Mouse (Mus musculus) thymus, adult 2 months (tissue): ENCODE data around the gene Ddx39. TPM values are rescaled to one million over a fixed set of nuclear protein-coding genes. Genes with fewer than 3 reads are reported as not detected.

ENCODE experiments used
- DNase-seq: peaks from one replicate; pipeline ENCODE4 v3.0.0; 2021
- H3K27ac ChIP-seq: fragments of 200-500 bp; 2 replicates; pipeline ENCODE4 v1.5.1; 2012; ENCODE audit warnings: low read length, control low read depth; ENCODE audit not compliant: control insufficient read depth, insufficient read depth
- H3K27me3 ChIP-seq: fragments of 200-500 bp; 2 replicates; pipeline ENCODE4 v1.6.1; 2012; ENCODE audit warnings: mild to moderate bottlenecking, low read length, moderate library complexity, mixed read lengths; ENCODE audit not compliant: control insufficient read depth, insufficient read depth
- H3K36me3 ChIP-seq: fragments of 200-500 bp; 2 replicates; pipeline ENCODE4 v1.6.1; 2012; ENCODE audit warnings: mild to moderate bottlenecking, low read length, moderate library complexity; ENCODE audit not compliant: control insufficient read depth, insufficient read depth
- H3K4me1 ChIP-seq: fragments of 200-500 bp; replicated peaks from 2 replicates; pipeline ENCODE4 v1.6.1; 2012; ENCODE audit warnings: low read length; ENCODE audit not compliant: control insufficient read depth, insufficient read depth
- H3K4me3 ChIP-seq: fragments of 200-500 bp; 2 replicates; pipeline ENCODE4 v1.5.1; 2012; ENCODE audit warnings: mild to moderate bottlenecking, low read length, control low read depth, moderate library complexity; ENCODE audit not compliant: control insufficient read depth, insufficient read depth
- CTCF ChIP-seq: fragments of 200-500 bp; IDR thresholded peaks from 2 replicates; pipeline ENCODE4 v1.5.1; 2012; ENCODE audit warnings: mild to moderate bottlenecking, control low read depth, low read length, moderate library complexity, borderline replicate concordance; ENCODE audit not compliant: control insufficient read depth, poor library complexity, insufficient read depth; ENCODE audit errors: extremely low read depth
- POLR2A ChIP-seq: fragments of 200-500 bp; IDR thresholded peaks from 2 replicates; pipeline ENCODE4 v1.6.1; 2012; ENCODE audit warnings: mild to moderate bottlenecking, low read length, control low read depth, moderate library complexity; ENCODE audit not compliant: control insufficient read depth, poor library complexity, insufficient read depth; ENCODE audit errors: extremely low read depth
- WGBS: fragments of 180-500 bp; shearing (Covaris S2); methylation state at CpG from one replicate; pipeline ENCODE4 v1.1.7; 2018; 5-methylcytosine and 5-hydroxymethylcytosine counted together
- polyA plus RNA-seq: library from polyadenylated mRNA; depleted of rRNA; stranded (reverse); fragments of >200 nt; gene quantifications from 2 replicates; pipeline ENCODE4 v1.2.3, GENCODE M21; 2012

Ddx39 gene
- polyA plus RNA-seq, 1 experiment = 157 TPM

DNA sequence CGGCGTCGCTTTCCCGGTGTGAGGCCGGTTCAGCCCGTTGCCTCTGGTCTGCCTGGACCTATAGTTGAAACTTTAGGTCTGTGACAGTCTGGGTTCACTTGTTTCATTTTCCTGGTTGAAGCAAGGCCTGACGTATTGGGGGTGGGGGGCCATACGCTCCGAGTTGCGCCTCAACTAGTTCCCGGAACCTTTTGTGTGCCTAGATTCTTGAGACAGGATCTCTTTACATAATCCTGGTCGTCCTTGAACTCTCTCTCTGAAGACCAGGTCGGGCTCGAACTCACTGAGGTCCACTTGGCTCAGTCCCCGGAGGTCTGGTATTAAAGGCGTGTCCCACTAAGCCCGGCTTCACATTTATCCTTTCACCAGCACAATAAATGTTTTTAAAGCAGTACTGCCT is 794 bp downstream of the Ddx39 start:
- H3K36me3 ChIP-seq = peaks cover 15% of the 10 kb centered on the region
- WGBS = under 1% methylated on average over 17 of the region's 17 CpGs
- TF ChIP-seq POLR2A (no peak), CTCF (no peak; the same call in 1 of the 2 replicates)
- no peak for DNase-seq
- H3K27ac ChIP-seq = no peak overlapping the region
- peaks cover 2% of the 10 kb centered on the region; the same call in 1 of the 2 replicates for H3K4me1 ChIP-seq
- H3K4me3 ChIP-seq = peak overlapping the region; percentile 70
- H3K27me3 ChIP-seq = no peaks in the 10 kb centered on the region

DNA sequence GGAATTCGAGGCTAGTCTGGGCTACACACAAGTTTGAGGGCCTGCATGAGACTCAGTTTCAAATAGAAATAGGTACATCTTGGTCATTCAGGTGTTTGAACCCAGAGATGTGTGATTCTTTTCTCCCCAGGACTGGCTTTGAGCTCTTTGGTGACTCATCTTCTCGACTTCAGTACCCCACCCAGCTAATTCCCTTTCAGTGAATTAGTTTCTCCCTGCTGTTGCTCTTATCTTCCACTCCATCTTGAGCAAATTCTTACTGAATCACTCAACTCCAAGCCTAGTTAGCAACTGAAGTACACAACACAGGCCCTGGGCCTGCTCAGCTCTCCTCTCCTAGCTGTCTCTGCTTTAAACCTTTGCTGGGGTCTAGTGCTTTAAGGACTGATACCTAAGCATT is 1.6 kb downstream of the Ddx39 start:
- DNase-seq = no peak
- Histone ChIP-seq H3K27me3 (no peaks in the 10 kb centered on the region), H3K27ac (no peak overlapping the region), H3K4me1 (peaks cover 2% of the 10 kb centered on the region; the same call in 1 of the 2 replicates), H3K36me3 (peaks cover 23% of the 10 kb centered on the region), H3K4me3 (no peak overlapping the region)
- no peak for TF ChIP-seq CTCF
- no peak for TF ChIP-seq POLR2A
- WGBS = 32% methylated on average over 2 of the region's 2 CpGs

DNA sequence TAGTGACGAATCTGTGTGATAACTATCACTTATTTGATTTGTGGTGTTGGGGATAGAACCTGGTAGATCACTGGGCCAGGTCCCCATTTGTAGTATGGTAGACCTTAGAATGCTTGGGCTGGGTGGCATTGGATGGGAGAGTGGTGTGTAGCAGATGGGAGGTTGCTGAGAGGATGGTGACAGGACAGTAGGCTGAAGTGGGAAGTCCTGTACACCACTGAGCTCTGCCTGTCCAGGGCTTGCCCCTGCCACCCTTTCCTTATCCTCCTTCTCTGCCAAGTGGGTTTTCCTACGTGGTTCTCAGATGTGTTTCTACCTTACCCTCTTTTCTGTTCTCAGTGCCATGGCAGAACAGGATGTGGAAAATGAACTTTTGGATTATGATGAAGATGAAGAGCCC is 4.1 kb downstream of the Ddx39 start:
- Histone ChIP-seq H3K36me3 (peaks cover 48% of the 10 kb centered on the region), H3K27ac (no peak overlapping the region), H3K4me1 (peaks cover 2% of the 10 kb centered on the region; the same call in 1 of the 2 replicates), H3K27me3 (no peaks in the 10 kb centered on the region), H3K4me3 (no peak overlapping the region)
- WGBS = 95% methylated on average over 2 of the region's 2 CpGs
- no peak for TF ChIP-seq CTCF
- TF ChIP-seq POLR2A = no peak
- no peak for DNase-seq

DNA sequence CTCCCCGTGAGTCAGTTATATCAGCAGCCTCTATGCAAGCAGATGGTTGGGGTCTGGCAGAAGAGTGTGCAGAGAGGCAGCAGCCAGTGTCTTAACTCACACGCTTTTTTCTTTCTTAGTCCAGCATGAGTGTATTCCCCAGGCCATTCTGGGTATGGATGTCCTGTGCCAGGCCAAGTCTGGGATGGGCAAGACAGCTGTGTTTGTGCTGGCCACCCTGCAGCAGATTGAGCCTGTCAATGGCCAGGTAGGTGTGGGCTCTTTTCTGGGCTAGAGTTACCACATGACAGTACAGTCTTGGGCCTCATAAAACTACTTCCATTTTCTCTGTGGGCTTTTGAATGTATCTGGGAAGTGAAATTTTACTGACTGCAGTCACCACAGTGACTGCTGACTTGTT is 4.7 kb downstream of the Ddx39 start:
- no peaks in the 10 kb centered on the region for H3K27me3 ChIP-seq
- no peak for TF ChIP-seq POLR2A
- no peak for TF ChIP-seq CTCF
- H3K4me1 ChIP-seq = peaks cover 1% of the 10 kb centered on the region; the same call in 1 of the 2 replicates
- H3K36me3 ChIP-seq = peaks cover 54% of the 10 kb centered on the region
- WGBS = 93% methylated on average over 2 of the region's 2 CpGs
- DNase-seq = no peak
- H3K4me3 ChIP-seq = no peak overlapping the region
- H3K27ac ChIP-seq = no peak overlapping the region

DNA sequence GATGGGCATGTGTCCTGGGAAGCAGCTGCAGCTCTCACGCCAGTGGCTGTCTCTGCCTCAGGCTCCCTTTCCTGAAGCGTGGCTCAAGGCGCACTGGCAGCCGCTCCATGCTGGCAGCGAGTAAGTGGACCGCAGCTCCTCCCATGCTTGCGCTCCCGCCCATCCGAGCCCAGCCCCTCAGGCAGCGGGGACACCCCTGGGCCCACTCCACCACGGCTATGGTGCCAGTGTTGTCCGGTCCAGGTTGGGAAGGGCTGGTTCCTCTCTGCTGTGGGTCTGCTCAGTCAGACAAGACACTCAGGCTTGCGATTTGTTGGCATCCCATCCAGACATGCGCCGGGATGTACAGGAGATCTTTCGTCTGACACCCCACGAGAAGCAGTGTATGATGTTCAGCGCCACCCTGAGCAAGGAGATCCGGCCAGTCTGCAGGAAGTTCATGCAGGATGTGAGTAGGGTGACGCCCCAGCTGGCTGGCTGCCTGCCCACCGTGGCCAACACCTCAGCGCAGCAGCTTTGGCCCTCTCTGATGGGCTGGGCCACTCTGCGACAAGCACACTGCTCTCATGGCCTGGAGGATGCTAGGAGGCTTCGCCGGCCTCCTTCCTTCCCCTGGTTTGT is 6.5 kb downstream of the Ddx39 start:
- Histone ChIP-seq H3K36me3 (peaks cover 69% of the 10 kb centered on the region), H3K27me3 (no peaks in the 10 kb centered on the region), H3K4me3 (no peak overlapping the region), H3K27ac (no peak overlapping the region), H3K4me1 (no peaks in the 10 kb centered on the region)
- WGBS = 93% methylated on average over 25 of the region's 25 CpGs
- no peak for DNase-seq
- TF ChIP-seq POLR2A = no peak
- TF ChIP-seq CTCF = no peak

DNA sequence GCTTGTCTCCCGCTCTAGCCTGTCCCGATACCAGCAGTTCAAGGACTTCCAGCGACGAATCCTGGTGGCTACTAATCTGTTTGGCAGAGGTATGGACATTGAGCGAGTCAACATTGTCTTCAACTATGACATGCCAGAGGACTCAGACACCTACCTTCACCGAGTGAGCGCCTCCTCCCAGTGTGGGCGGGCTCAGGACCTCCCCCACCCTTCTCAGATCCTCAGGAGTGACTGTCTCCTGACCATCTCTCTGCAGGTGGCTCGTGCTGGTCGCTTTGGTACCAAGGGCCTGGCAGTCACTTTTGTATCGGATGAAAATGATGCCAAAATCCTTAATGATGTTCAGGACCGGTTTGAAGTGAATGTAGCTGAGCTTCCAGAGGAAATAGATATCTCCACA is 7.7 kb downstream of the Ddx39 start:
- Histone ChIP-seq H3K36me3 (peaks cover 77% of the 10 kb centered on the region), H3K4me3 (no peak overlapping the region), H3K27ac (no peak overlapping the region), H3K4me1 (no peaks in the 10 kb centered on the region), H3K27me3 (no peaks in the 10 kb centered on the region)
- 96% methylated on average over 12 of the region's 12 CpGs for WGBS
- TF ChIP-seq POLR2A (no peak), CTCF (no peak)
- DNase-seq = no peak
